Mouse (Mus musculus) kidney, embryonic 15.5 days (tissue): ENCODE measurements around the gene Cpa2. TPM values are rescaled to one million over a fixed set of nuclear protein-coding genes. Genes with fewer than 3 reads are reported as not detected.

Experiments used
- ATAC-seq: fragments of 200-750 bp; cut with Nextera tagmentation; replicated peaks from 2 replicates; pipeline ENCODE4 v1.8.0; 2017; ENCODE audit warnings: moderate TSS enrichment; ENCODE audit not compliant: low FRiP score
- H3K27ac ChIP-seq: fragments of 300-500 bp; sonication (generic); 2 replicates; pipeline ENCODE4 v1.5.1; 2015; ENCODE audit warnings: mild to moderate bottlenecking, inconsistent platforms
- H3K27me3 ChIP-seq: fragments of 300-500 bp; sonication (generic); 2 replicates; pipeline ENCODE4 v1.6.1; 2015; ENCODE audit warnings: inconsistent platforms
- H3K36me3 ChIP-seq: fragments of 300-500 bp; sonication (generic); 2 replicates; pipeline ENCODE4 v1.6.1; 2015; ENCODE audit warnings: inconsistent platforms
- H3K4me1 ChIP-seq: fragments of 300-500 bp; sonication (generic); 2 replicates; pipeline ENCODE4 v1.6.1; 2015; ENCODE audit warnings: inconsistent platforms
- H3K4me2 ChIP-seq: fragments of 300-500 bp; sonication (generic); 2 replicates; pipeline ENCODE4 v1.6.1; 2015; ENCODE audit warnings: moderate library complexity, mild to moderate bottlenecking, inconsistent platforms
- H3K4me3 ChIP-seq: fragments of 300-500 bp; sonication (generic); replicated peaks from 2 replicates; pipeline ENCODE4 v1.5.1; 2015; ENCODE audit warnings: mild to moderate bottlenecking, inconsistent platforms
- H3K9ac ChIP-seq: fragments of 300-500 bp; sonication (generic); 2 replicates; pipeline ENCODE4 v1.6.1; 2015; ENCODE audit warnings: mild to moderate bottlenecking, inconsistent platforms
- H3K9me3 ChIP-seq: fragments of 300-500 bp; sonication (generic); replicated peaks from 2 replicates; pipeline ENCODE4 v1.6.1; 2016; ENCODE audit warnings: inconsistent platforms
- WGBS: fragments of 180-500 bp; shearing (Covaris S2); methylation state at CpG from one replicate; pipeline ENCODE4 v1.1.7; 2015; ENCODE audit warnings: mixed read lengths; 5-methylcytosine and 5-hydroxymethylcytosine counted together
- polyA plus RNA-seq: library from polyadenylated mRNA; unstranded; fragments of >200 nt; fragmentation: Nextera tagmentation; extraction: Ambion mirVana; gene quantifications from 2 replicates; pipeline ENCODE4 v1.2.1, GENCODE M21; 2015

Gene Cpa2
- polyA plus RNA-seq, 1 experiment from 2014 or later, result 21.5 TPM

DNA sequence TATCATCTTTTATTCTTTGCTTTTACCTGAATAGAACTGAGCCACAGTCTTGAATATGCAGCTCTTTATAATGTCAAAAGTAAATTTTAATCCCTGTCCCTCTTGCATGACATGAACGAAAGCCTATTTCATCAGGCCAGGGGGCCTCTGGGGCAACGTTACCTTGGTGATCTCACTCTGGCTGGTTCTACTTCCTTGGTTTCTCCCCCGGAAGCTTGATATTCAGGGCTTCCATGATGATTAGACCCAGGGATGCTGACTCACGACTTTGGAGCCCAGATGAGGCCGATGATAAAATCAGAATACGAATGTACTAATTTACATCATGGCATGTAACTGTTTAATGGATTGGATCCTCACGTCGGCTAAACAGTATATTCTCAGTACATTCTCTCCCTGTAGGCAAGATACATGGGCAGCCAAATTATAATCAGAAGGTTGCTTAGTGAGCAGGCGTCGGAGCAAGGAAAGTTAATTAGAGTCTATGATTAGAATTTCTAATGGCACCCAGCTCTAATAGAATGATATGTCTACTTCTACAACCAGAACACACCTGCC is 51.1 kb downstream of the Cpa2 start:
- no peaks in the 10 kb centered on the region for H3K9me3 ChIP-seq
- H3K4me3 ChIP-seq, result no peak overlapping the region
- H3K9ac ChIP-seq, result no peak overlapping the region
- no peaks in the 10 kb centered on the region for H3K27me3 ChIP-seq
- H3K27ac ChIP-seq, result no peak overlapping the region; the same call in 1 of the 2 replicates
- 54% methylated on average over 10 of the region's 10 CpGs for WGBS
- H3K4me1 ChIP-seq, result peaks cover 36% of the 10 kb centered on the region
- H3K36me3 ChIP-seq, result no peaks in the 10 kb centered on the region
- ATAC-seq, result no peak
- H3K4me2 ChIP-seq, result no peak overlapping the region

DNA sequence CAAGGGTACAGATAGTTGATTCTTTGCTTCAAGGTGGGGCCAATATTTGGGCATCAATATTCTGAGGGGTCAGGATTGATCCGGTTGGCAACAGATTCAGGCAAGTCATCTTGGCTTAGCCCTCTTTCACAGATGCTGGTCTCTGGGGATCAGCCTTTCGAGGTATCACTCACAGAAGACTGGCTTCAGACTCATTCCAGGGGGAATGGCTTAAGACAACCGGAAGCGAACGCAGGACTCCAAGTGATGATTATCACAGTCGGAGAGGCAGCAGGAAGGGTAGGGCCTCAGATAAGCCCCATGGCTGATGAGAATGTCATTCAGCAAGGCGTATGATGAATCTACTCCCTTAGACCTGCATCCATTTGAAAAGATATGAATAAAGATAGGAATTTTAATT is 53.0 kb downstream of the Cpa2 start:
- ATAC-seq, result no peak
- no peaks in the 10 kb centered on the region for H3K27me3 ChIP-seq
- H3K4me2 ChIP-seq, result no peak overlapping the region
- WGBS, result 79% methylated on average over 7 of the region's 7 CpGs
- H3K9me3 ChIP-seq, result no peaks in the 10 kb centered on the region
- no peak overlapping the region for H3K27ac ChIP-seq
- H3K36me3 ChIP-seq, result no peaks in the 10 kb centered on the region
- H3K4me3 ChIP-seq, result no peak overlapping the region
- no peak overlapping the region for H3K9ac ChIP-seq
- H3K4me1 ChIP-seq, result peaks cover 39% of the 10 kb centered on the region

DNA sequence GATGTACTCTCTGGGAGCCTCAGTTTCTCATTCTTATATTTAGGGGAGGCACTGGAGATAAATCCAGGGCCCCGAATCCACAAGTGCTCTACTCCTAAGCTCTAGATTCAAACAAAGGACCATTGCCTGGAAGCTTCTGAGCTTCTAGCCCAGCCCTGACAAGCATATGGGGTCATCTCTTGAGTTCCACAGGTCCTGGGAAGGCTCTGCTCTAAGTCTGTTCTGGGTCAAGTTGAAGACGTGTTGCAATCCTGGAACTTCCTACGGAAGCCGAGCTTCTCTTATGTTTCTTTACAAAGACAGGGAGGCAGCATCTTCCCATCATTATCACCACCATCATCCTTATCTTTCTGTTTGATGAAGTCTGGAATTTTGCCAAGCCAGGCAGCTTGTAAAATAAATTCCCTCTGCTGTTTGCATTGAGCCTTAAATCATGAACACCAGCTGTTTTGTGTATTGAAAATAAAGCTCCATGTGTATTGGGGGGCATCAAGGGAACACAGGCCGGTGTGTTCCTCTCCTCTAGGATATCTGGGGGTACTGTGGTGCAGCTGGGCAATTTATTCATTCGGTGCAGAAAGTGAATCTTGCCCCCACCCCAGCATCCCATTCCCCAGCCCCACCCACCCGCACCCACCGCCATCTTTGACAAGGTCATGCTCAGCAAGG is 55.0 kb downstream of the Cpa2 start:
- ATAC-seq, result no peak
- H3K9me3 ChIP-seq, result no peaks in the 10 kb centered on the region
- H3K27me3 ChIP-seq, result no peaks in the 10 kb centered on the region
- H3K36me3 ChIP-seq, result no peaks in the 10 kb centered on the region
- H3K4me1 ChIP-seq, result peaks cover 43% of the 10 kb centered on the region
- WGBS, result 76% methylated on average over 8 of the region's 8 CpGs
- H3K4me3 ChIP-seq, result no peak overlapping the region
- no peak overlapping the region for H3K9ac ChIP-seq
- no peak overlapping the region for H3K4me2 ChIP-seq
- H3K27ac ChIP-seq, result peak overlapping the region; percentile 68

DNA sequence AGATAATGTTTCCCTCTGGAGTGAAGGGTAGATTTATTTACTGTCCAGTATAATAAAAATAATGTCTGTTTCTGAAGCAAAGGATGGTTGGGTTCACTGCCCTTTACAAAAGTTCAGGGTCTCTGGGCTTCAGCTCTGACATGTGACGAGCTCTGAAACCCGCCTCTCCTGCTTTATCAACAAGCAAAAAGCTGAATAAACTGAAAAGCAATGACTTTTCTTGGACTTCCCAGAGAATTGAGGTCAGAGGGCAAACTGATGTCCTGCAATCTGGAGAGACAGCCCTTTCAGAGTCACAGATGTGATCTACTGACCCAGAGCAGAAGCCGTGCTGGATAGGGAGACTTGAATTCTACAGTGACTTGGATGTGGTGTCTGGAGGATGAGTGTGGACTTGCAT is 58.7 kb downstream of the Cpa2 start:
- 29% methylated on average over 3 of the region's 3 CpGs for WGBS
- H3K27me3 ChIP-seq, result no peaks in the 10 kb centered on the region
- no peak overlapping the region for H3K4me2 ChIP-seq
- peak; percentile 77 for ATAC-seq
- peak overlapping the region; percentile 82 for H3K27ac ChIP-seq
- H3K9me3 ChIP-seq, result no peaks in the 10 kb centered on the region
- H3K4me3 ChIP-seq, result no peak overlapping the region
- H3K36me3 ChIP-seq, result no peaks in the 10 kb centered on the region
- H3K4me1 ChIP-seq, result peaks cover 48% of the 10 kb centered on the region
- no peak overlapping the region for H3K9ac ChIP-seq

DNA sequence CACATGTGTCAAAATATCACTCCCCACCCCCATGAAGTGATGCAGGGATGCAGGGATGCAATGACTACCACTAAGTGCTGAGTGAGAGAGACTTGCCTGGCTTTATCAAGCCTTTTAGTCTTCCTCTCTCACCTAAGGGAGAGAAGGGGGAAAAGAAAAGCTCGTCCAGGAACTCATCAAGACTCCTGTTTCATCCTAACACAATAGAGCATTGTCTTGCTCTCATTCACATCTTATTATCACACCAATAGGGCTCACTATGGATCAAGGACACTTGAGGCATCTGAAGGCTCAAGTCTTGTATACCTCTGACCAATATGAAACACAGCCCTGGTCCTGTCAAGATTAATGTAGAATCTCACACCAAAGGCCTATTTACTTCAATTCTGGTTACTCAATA is 59.6 kb downstream of the Cpa2 start:
- H3K4me2 ChIP-seq, result no peak overlapping the region
- 92% methylated on average over 1 of the region's 1 CpGs for WGBS
- peaks cover 51% of the 10 kb centered on the region for H3K4me1 ChIP-seq
- no peaks in the 10 kb centered on the region for H3K9me3 ChIP-seq
- no peak for ATAC-seq
- no peak overlapping the region for H3K9ac ChIP-seq
- peak overlapping the region; percentile 82; the same call in 1 of the 2 replicates for H3K27ac ChIP-seq
- no peak overlapping the region for H3K4me3 ChIP-seq
- H3K27me3 ChIP-seq, result no peaks in the 10 kb centered on the region
- no peaks in the 10 kb centered on the region for H3K36me3 ChIP-seq

DNA sequence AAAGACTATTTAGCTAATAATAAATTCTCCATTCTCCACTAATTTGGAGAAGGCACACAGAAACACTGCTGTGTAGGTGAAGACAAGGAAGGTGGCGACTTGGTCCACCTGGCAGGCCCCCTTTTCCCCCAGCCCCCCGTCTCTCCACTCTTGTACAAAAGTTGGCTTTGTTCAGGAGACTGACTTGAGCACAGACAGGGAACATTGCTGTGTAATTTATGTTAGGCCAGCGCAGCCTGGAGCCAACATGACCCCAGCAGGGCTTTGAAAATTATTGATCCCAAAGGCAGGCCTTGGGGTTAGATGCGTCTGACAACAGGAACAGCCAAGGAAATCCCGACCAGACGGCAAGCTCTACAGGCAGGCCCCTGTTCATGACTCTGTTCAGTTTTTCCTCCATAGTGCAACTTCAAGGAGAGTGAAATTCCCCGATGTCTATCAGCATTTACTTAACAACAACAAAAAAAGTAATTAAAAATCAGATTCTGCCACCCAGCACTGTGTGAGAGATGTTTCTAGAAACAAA is 63.0 kb downstream of the Cpa2 start:
- no peak overlapping the region for H3K4me2 ChIP-seq
- WGBS, result 40% methylated on average over 7 of the region's 7 CpGs
- peaks cover 40% of the 10 kb centered on the region for H3K4me1 ChIP-seq
- no peaks in the 10 kb centered on the region for H3K27me3 ChIP-seq
- H3K36me3 ChIP-seq, result no peaks in the 10 kb centered on the region
- H3K9me3 ChIP-seq, result no peaks in the 10 kb centered on the region
- no peak overlapping the region for H3K9ac ChIP-seq
- H3K4me3 ChIP-seq, result no peak overlapping the region
- no peak for ATAC-seq
- H3K27ac ChIP-seq, result no peak overlapping the region

DNA sequence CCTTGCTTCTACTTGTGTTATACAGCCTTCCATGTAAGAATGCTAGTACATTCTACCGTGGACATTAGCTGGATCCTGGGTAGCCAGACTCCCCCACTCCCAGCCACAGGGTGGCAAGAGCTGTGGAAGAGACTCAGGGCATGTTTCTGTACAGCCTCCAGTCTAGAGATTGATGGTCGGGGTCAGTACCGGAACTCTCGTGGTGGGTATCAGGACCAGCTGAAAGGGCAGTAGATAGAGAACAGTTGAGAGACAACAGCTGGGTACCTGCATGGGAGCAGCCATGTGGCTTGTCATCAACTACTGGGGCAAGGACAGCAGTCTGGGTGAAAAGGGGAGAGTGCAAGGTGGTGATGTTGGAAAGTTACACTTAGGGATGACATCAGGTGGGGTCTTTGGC is 63.7 kb downstream of the Cpa2 start:
- H3K4me2 ChIP-seq, result no peak overlapping the region
- ATAC-seq, result no peak
- peaks cover 33% of the 10 kb centered on the region for H3K4me1 ChIP-seq
- H3K4me3 ChIP-seq, result no peak overlapping the region
- H3K27ac ChIP-seq, result peak overlapping the region; percentile 37; the same call in 1 of the 2 replicates
- no peaks in the 10 kb centered on the region for H3K27me3 ChIP-seq
- H3K9me3 ChIP-seq, result no peaks in the 10 kb centered on the region
- H3K36me3 ChIP-seq, result no peaks in the 10 kb centered on the region
- 74% methylated on average over 4 of the region's 4 CpGs for WGBS
- no peak overlapping the region for H3K9ac ChIP-seq

DNA sequence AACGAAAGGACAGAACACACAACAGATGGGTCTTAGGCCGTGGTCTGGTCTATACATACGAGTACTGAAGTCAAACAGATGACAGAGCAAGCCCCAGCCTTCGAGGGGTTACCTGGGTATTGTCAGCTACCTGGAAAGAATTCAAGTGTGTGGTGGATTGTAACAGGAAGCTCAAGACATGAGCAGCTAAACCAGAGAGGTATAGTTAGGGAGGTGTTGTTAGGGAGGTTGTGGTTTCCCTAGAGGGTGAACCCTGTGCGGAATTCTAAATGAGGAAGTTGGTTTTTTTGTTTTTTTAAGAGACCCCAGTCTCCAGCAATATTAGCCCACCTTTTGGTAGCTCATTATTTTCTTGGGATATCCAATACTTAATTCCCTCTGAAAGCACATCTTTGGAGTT is 64.3 kb downstream of the Cpa2 start:
- Histone ChIP-seq H3K9ac (no peak overlapping the region), H3K27me3 (no peaks in the 10 kb centered on the region), H3K9me3 (no peaks in the 10 kb centered on the region), H3K4me3 (no peak overlapping the region), H3K4me1 (peaks cover 27% of the 10 kb centered on the region), H3K36me3 (no peaks in the 10 kb centered on the region), H3K27ac (peak overlapping the region; percentile 37; the same call in 1 of the 2 replicates), H3K4me2 (no peak overlapping the region)
- ATAC-seq, result no peak
- WGBS, result 74% methylated on average over 5 of the region's 5 CpGs

DNA sequence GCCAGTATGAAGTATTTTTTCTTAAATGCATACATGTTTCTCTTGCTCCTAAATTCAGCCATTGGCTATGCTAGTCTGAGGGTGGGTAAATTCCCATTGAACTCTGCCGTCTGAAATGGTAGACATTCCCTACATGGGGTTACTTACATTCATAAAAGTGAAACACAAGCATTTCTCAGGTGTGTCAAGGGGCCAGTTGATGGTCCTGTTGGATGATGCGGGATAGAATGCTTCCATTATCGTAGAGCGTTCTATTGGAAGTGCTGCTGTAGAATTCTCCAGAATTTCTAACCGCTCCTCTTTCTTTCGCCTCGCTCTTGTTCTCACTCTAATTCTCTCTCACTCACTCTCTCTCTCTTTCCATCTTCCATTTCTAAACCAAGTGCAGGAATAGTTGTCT is 69.3 kb downstream of the Cpa2 start, which contains the start of gene Cpa5:
Gene Cpa5 (plus strand): TSS at position 301 of the 400 bp plus-strand sequence.
- Histone ChIP-seq H3K4me1 (peaks cover 13% of the 10 kb centered on the region), H3K27ac (no peak within 1 kb of the TSS), H3K27me3 (no peaks in the 10 kb centered on the region), H3K36me3 (no peaks in the 10 kb centered on the region), H3K9ac (no peak within 1 kb of the TSS), H3K9me3 (no peaks in the 10 kb centered on the region), H3K4me3 (no peak within 1 kb of the TSS), H3K4me2 (no peak within 1 kb of the TSS)
- ATAC-seq, result no peak
- WGBS, result 93% methylated on average over 7 of the region's 7 CpGs

DNA sequence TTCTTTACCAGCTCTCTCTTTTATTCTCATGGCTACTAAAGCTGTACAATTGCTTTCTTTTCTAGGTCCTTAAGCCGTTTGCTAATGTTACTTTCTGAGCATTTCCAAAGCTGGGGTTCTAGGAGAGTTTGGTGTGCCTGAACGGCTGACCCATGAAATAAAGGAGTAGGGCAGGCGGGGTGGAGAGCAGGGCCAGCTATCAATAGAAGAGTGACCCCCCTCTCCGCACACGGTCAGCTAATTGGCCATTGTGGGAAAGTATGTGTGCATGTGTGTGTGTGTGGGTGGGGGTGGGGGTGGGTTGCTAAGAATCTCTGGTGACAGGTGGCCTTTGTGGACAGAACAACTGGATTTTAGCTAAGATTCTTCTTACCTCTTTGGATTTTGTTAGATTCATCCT is 69.8 kb downstream of the Cpa2 start:
- 63% methylated on average over 5 of the region's 5 CpGs for WGBS
- no peak overlapping the region for H3K4me2 ChIP-seq
- no peak overlapping the region for H3K9ac ChIP-seq
- H3K36me3 ChIP-seq, result no peaks in the 10 kb centered on the region
- H3K27me3 ChIP-seq, result no peaks in the 10 kb centered on the region
- H3K27ac ChIP-seq, result no peak overlapping the region
- H3K4me3 ChIP-seq, result no peak overlapping the region
- H3K9me3 ChIP-seq, result no peaks in the 10 kb centered on the region
- ATAC-seq, result no peak
- H3K4me1 ChIP-seq, result peaks cover 14% of the 10 kb centered on the region
